Mouse (Mus musculus) hindbrain, postnatal 0 days (tissue): ENCODE results near the gene Mef2d. TPM values are rescaled to one million over a fixed set of nuclear protein-coding genes. Genes with fewer than 3 reads are reported as not detected.
"Not testable (repeated sequence)": the region's sequence is repeated elsewhere in the genome, so short reads cannot be mapped to it uniquely, and the experiment has no call there.

Experiments
- ATAC-seq: fragments of 200-750 bp; cut with Nextera tagmentation; 2 replicates; pipeline ENCODE4 v1.8.0; 2017; ENCODE audit warnings: mild to moderate bottlenecking, moderate TSS enrichment, moderate library complexity
- DNase-seq: peaks from one replicate; pipeline ENCODE4 v3.0.0-alpha.2; 2015; ENCODE audit warnings: low spot score
- H3K27ac ChIP-seq: fragments of 300-500 bp; sonication (generic); 2 replicates; pipeline ENCODE4 v1.5.1; 2014; ENCODE audit warnings: mild to moderate bottlenecking
- H3K27me3 ChIP-seq: fragments of 300-500 bp; sonication (generic); 2 replicates; pipeline ENCODE4 v1.6.1; 2014; ENCODE audit warnings: low read length, mixed read lengths; ENCODE audit not compliant: insufficient read depth
- H3K36me3 ChIP-seq: fragments of 300-500 bp; sonication (generic); 2 replicates; pipeline ENCODE4 v1.6.1; 2014; ENCODE audit warnings: low read length, mixed read lengths; ENCODE audit not compliant: insufficient read depth
- H3K4me1 ChIP-seq: fragments of 300-500 bp; sonication (generic); 2 replicates; pipeline ENCODE4 v1.6.1; 2014; ENCODE audit warnings: antibody characterized with exemption, low read length, mixed read lengths; ENCODE audit not compliant: insufficient read depth
- H3K4me2 ChIP-seq: fragments of 300-500 bp; sonication (generic); 2 replicates; pipeline ENCODE4 v1.6.1; 2014; ENCODE audit warnings: low read depth, mild to moderate bottlenecking, low read length, moderate library complexity, mixed read lengths
- H3K4me3 ChIP-seq: fragments of 300-500 bp; sonication (generic); 2 replicates; pipeline ENCODE4 v1.5.1; 2014; ENCODE audit warnings: low read length
- H3K9ac ChIP-seq: fragments of 300-500 bp; sonication (generic); replicated peaks from 2 replicates; pipeline ENCODE4 v1.6.1; 2014; ENCODE audit warnings: mild to moderate bottlenecking, low read length, moderate library complexity, mixed read lengths
- H3K9me3 ChIP-seq: fragments of 300-500 bp; sonication (generic); 2 replicates; pipeline ENCODE4 v1.6.1; 2016; ENCODE audit warnings: low read length, mixed read lengths
- CTCF ChIP-seq: IDR thresholded peaks from 2 replicates; pipeline ENCODE4 v1.5.1; 2016; ENCODE audit warnings: antibody characterized with exemption, control low read depth, low read depth
- WGBS: fragments of 180-500 bp; shearing (Covaris S2); extraction: QIAGEN DNeasy Blood & Tissue Kit; methylation state at CpG from one replicate; pipeline ENCODE4 v1.1.7; 2014; 5-methylcytosine and 5-hydroxymethylcytosine counted together
- polyA plus RNA-seq: library from polyadenylated mRNA; unstranded; fragments of >200 nt; fragmentation: Nextera tagmentation; extraction: Ambion mirVana; gene quantifications from 2 replicates; pipeline ENCODE4 v1.2.1, GENCODE M21; 2015
- total RNA-seq: library from RNA; depleted of rRNA; stranded (reverse); fragments of >200 nt; gene quantifications from 2 replicates; pipeline ENCODE4 v1.2.3, GENCODE M21; 2014

Mef2d gene
- total and polyA plus RNA-seq, 2 experiments from 2014 or later, result 19.2 to 50.3 TPM

- ATAC-seq, result peak; percentile 99
- no peaks in the 10 kb centered on the region for H3K36me3 ChIP-seq
- peak overlapping the region; percentile 59 for H3K9ac ChIP-seq
- 0 out of 2 replicates have a peak, but pooled peaks have one; percentile 12 for TF ChIP-seq CTCF
- H3K27ac ChIP-seq, result peak overlapping the region; percentile 97
- peak; percentile 99 for DNase-seq
- peaks cover 4% of the 10 kb centered on the region; the same call in 1 of the 2 replicates for H3K4me1 ChIP-seq
- WGBS, result under 1% methylated on average over 49 of the region's 49 CpGs
- peak overlapping the region; percentile 51 for H3K4me3 ChIP-seq
- H3K27me3 ChIP-seq, result no peaks in the 10 kb centered on the region
- peak overlapping the region; percentile 66 for H3K4me2 ChIP-seq
- H3K9me3 ChIP-seq, result no peaks in the 10 kb centered on the region
Observed at GRCm38 (mm10) chr3:88177562-88178345, 35.6 kb downstream of the Mef2d start.

- peak overlapping the region; percentile 66 for H3K4me2 ChIP-seq
- H3K27ac ChIP-seq, result peak overlapping the region; percentile 97
- peak overlapping the region; percentile 51 for H3K4me3 ChIP-seq
- not testable (repeated sequence) for ATAC-seq, H3K9ac ChIP-seq, H3K36me3 ChIP-seq, H3K4me1 ChIP-seq, H3K9me3 ChIP-seq, H3K27me3 ChIP-seq, DNase-seq
- 32% methylated on average over 11 of the region's 11 CpGs for WGBS
Observed at GRCm38 (mm10) chr3:88178346-88178733, 36.2 kb downstream of the Mef2d start.

- no peak for TF ChIP-seq CTCF
- H3K4me1 ChIP-seq, result peaks cover 4% of the 10 kb centered on the region; the same call in 1 of the 2 replicates
- ATAC-seq (no peak), DNase-seq (no peak)
- H3K9me3 ChIP-seq, result no peaks in the 10 kb centered on the region
- no peaks in the 10 kb centered on the region for H3K27me3 ChIP-seq
- no peak overlapping the region for H3K27ac ChIP-seq
- H3K4me2 ChIP-seq, result no peak overlapping the region
- H3K4me3 ChIP-seq, result no peak overlapping the region
- H3K9ac ChIP-seq, result no peak overlapping the region
- no peaks in the 10 kb centered on the region for H3K36me3 ChIP-seq
- WGBS, result 90% methylated on average over 4 of the region's 4 CpGs
Observed at GRCm38 (mm10) chr3:88178986-88179385, 36.8 kb downstream of the Mef2d start.

- no peak for DNase-seq
- H3K4me2 ChIP-seq, result no peak overlapping the region
Observed at GRCm38 (mm10) chr3:88181374-88181773, 39.2 kb downstream of the Mef2d start.

GRCm38 (mm10) chr3:88186424-88186823 is 44.3 kb downstream of the Mef2d start:
- 64% methylated on average over 3 of the region's 3 CpGs for WGBS
- no peaks in the 10 kb centered on the region for H3K9me3 ChIP-seq
- H3K4me2 ChIP-seq, result no peak overlapping the region
- DNase-seq (no peak), ATAC-seq (no peak)
- no peak overlapping the region for H3K4me3 ChIP-seq
- H3K4me1 ChIP-seq, result no peaks in the 10 kb centered on the region
- TF ChIP-seq CTCF, result peak; percentile 47
- no peak overlapping the region for H3K9ac ChIP-seq
- H3K27ac ChIP-seq, result no peak overlapping the region
- H3K36me3 ChIP-seq, result no peaks in the 10 kb centered on the region
- H3K27me3 ChIP-seq, result no peaks in the 10 kb centered on the region

More at GRCm38 (mm10) chr3:88181374-88181773, 39.2 kb downstream of the Mef2d start:
- H3K27ac ChIP-seq, result no peak overlapping the region
- H3K36me3 ChIP-seq, result no peaks in the 10 kb centered on the region
- no peak for TF ChIP-seq CTCF
- no peak overlapping the region for H3K9ac ChIP-seq
- 58% methylated on average over 4 of the region's 4 CpGs for WGBS
- ATAC-seq, result no peak
- no peaks in the 10 kb centered on the region for H3K27me3 ChIP-seq
- peaks cover 4% of the 10 kb centered on the region; the same call in 1 of the 2 replicates for H3K4me1 ChIP-seq
- no peak overlapping the region for H3K4me3 ChIP-seq
- H3K9me3 ChIP-seq, result no peaks in the 10 kb centered on the region

GRCm38 (mm10) chr3:88191146-88191545 is 49.0 kb downstream of the Mef2d start:
- Histone ChIP-seq H3K9me3 (no peaks in the 10 kb centered on the region), H3K36me3 (no peaks in the 10 kb centered on the region), H3K4me3 (no peak overlapping the region), H3K27ac (no peak overlapping the region), H3K4me1 (peaks cover 4% of the 10 kb centered on the region; the same call in 1 of the 2 replicates), H3K9ac (no peak overlapping the region), H3K4me2 (no peak overlapping the region), H3K27me3 (no peaks in the 10 kb centered on the region)
- ATAC-seq, result peak; percentile 41; the same call in 1 of the 2 replicates
- 24% methylated on average over 3 of the region's 3 CpGs for WGBS
- peak; percentile 68 for TF ChIP-seq CTCF
- peak; percentile 77 for DNase-seq
